Mouse (Mus musculus): ENCODE measurements around the gene Wdr24.

GRCm38 (mm10) chr17:25865288-25865687 lies 41.9 kb downstream of the Wdr24 start:
- TF ChIP-seq CTCF (IDR thresholded peaks at IDR 0.05; ENCODE audit: low read depth) (no peak), EP300 (IDR thresholded peaks at IDR 0.05; ENCODE audit: low read depth) (no peak)
